Mouse (Mus musculus): ENCODE results near the gene Mrpl44. TPM values are rescaled to one million over a fixed set of nuclear protein-coding genes. Genes with fewer than 3 reads are reported as not detected.

The Mrpl44 gene
- polyA plus RNA-seq, 1 experiment, result 15.1 TPM

DNA sequence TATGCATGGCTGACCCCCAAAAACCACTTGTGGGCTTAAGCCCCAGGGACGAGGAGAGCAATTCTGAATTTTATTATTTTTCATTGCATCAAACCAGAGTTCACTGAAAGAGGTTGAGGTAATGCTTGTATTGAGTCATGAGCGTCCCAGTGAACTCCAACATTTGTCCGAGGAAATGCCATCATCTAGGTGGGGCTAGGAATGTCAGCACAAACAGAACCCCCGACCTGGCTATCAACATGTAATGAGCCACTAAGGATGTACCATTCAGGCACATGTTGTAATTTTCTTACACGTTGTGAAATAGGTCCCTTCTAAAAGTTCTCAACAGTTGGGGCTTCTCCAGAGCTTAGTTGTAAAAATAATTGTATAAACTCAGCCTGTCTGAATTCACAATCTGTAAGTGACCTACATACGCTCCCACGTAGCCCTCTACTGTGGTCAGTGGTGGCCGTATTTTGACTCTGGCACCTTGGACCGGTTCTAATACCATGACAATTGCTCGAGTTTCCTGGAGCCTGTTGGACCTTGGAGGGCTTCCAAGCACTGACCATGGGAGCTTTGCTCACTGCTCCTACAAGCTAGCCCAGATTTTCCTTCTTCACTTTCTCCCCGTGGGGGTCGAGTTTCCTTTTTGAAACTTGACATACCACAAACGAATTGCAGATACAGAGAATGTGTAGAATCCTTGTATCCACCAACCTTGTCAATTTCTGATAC, 47.1 kb downstream of the Mrpl44 start:
- no peak overlapping the region for H3K27ac ChIP-seq (ENCODE audit: control insufficient read depth, insufficient read depth, low read length)
- WGBS, result 88% methylated on average over 13 of the region's 13 CpGs
- H3K27me3 ChIP-seq (ENCODE audit: control insufficient read depth, insufficient read depth, low read length), result no peaks in the 10 kb centered on the region
- no peak for TF ChIP-seq POLR2A (IDR thresholded peaks at IDR 0.05; ENCODE audit: control insufficient read depth, extremely low read depth, insufficient read depth, low read length, poor library complexity)
- no peak for TF ChIP-seq CTCF (IDR thresholded peaks at IDR 0.05; ENCODE audit: borderline replicate concordance, control insufficient read depth, extremely low read depth, insufficient read depth, low read length, poor library complexity)
- no peaks in the 10 kb centered on the region for H3K36me3 ChIP-seq (ENCODE audit: control insufficient read depth, insufficient read depth, low read length)
- no peaks in the 10 kb centered on the region for H3K4me1 ChIP-seq (replicated peaks; ENCODE audit: control insufficient read depth, insufficient read depth, low read length)
- H3K4me3 ChIP-seq (ENCODE audit: control insufficient read depth, insufficient read depth, low read length), result no peak overlapping the region
- no peak for DNase-seq

DNA sequence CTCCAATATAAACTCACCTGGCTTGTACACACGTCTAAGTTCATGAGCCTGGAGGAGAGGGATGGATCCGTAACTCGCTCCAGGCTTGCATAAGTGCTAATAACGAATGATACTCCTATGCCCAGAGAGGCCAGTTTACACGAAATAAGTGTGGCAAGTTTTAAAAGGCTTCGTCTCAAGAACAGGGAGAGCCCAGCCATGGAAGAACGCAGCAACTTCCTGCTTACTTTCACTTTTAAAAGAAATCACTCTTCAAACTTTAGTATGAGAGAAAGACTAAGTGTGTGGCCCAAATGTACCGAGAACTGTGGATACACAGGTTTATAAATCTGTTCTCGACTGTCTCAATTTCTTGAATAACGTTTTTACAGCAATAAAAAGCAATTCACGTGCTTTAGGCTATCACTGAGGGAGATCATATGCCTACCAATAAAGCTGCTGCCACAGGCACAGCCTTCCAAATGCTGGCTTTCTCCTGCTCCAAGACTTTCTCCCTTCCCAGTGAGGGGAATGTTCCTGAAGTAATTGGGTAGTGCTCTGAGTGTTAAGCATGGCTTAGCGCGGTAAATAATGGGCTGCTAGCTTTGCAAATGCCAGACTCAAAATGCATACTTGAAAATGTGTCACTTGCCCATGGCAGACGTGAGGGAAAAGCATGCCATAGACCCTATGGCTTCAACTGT, 48.3 kb downstream of the Mrpl44 start:
- DNase-seq, result no peak
- H3K27me3 ChIP-seq (ENCODE audit: control insufficient read depth, insufficient read depth, low read length), result no peaks in the 10 kb centered on the region
- 67% methylated on average over 14 of the region's 14 CpGs for WGBS
- no peak overlapping the region for H3K27ac ChIP-seq (ENCODE audit: control insufficient read depth, insufficient read depth, low read length)
- TF ChIP-seq POLR2A (IDR thresholded peaks at IDR 0.05; ENCODE audit: control insufficient read depth, extremely low read depth, insufficient read depth, low read length, poor library complexity) (no peak), CTCF (IDR thresholded peaks at IDR 0.05; ENCODE audit: borderline replicate concordance, control insufficient read depth, extremely low read depth, insufficient read depth, low read length, poor library complexity) (no peak)
- no peaks in the 10 kb centered on the region for H3K36me3 ChIP-seq (ENCODE audit: control insufficient read depth, insufficient read depth, low read length)
- H3K4me3 ChIP-seq (ENCODE audit: control insufficient read depth, insufficient read depth, low read length), result no peak overlapping the region
- H3K4me1 ChIP-seq (replicated peaks; ENCODE audit: control insufficient read depth, insufficient read depth, low read length), result no peaks in the 10 kb centered on the region

Other genes with a start within 250 kb of the Mrpl44 start
- 60.5 and 60.7 TPM in 2 replicates for gene Ap1s3, start 104.0 kb upstream of the Mrpl44 start, polyA plus RNA-seq (2012; rRNA removed)
- 23.3 and 24.4 TPM in 2 replicates for gene Wdfy1, start 125 bp downstream of the Mrpl44 start, polyA plus RNA-seq (2012; rRNA removed)
- 33.8 and 46.7 TPM in 2 replicates for gene Serpine2, start 85.2 kb downstream of the Mrpl44 start, polyA plus RNA-seq (2012; rRNA removed)